Mouse (Mus musculus): ENCODE data around the gene Wscd2.

GRCm38 (mm10) chr5:113635861-113636565 is 145.9 kb downstream of the Wscd2 start:
- TF ChIP-seq CTCF (IDR thresholded peaks at IDR 0.05) (no peak), POLR2A (IDR thresholded peaks at IDR 0.05; ENCODE audit: insufficient read depth, low read depth, low read length) (no peak)

Data from heart, adult 2 months (tissue).